Mouse (Mus musculus): Measurements from ENCODE around the gene Olfr1325.
"Not testable (repeated sequence)": the region's sequence is repeated elsewhere in the genome, so short reads cannot be mapped to it uniquely, and the experiment has no call there.

Olfr1325 gene

DNA sequence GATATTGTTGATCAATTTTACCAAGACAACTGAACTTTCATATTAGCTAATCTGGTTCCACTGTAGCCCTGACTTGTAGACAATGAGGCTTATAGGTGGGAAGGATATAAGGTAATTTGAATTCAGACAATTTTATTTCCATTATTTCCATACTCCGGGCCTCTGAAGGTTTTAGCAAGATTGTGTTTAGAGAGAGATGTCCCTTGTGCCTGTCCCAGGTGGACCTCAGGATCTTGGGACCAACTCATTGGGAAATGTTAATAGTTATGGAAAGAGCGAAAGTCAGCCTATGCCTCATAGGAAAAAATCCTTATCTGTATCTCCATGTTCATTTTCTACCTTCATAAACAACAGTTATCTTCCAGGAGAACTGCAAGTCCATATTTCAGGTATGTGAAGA, at the start of gene Olfr1325:
TSS of gene Olfr1325 (plus strand) at position 301 of the 400 bp plus-strand sequence.
- no peak for DNase-seq (ENCODE audit: inconsistent ontology term)

DNA sequence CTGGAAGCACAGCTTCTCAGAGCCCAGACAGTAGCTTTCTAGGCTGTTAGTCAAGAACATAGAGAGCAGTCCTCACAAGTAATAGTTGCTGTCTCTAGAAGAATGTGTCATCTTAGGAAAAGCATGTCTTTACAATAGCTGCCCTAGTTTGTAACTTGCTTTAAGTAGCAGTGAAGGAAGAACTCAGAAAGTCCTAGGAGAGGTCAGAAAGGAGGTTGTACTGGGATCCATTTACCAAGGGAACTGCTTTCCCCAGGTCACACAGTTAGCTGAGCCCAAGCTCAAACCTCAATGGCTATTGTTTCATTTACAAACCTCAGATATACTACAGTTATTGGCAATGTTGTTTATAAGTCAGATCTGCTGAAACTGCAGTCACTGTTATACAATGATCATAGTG, 17.7 kb upstream of the Olfr1325 start, which contains the start of gene Olfr1326-ps1:
TSS of gene Olfr1326-ps1 (minus strand) at position 101 of the 400 bp plus-strand sequence.
- no peak for DNase-seq (ENCODE audit: inconsistent ontology term)

GRCm38 (mm10) chrX:74645466-74646323, 53.2 kb downstream of the Olfr1325 start, which contains the start of gene Gm5640:
Gm5640 (minus strand) TSS chrX:74645635.
- peak; percentile 0 for DNase-seq (ENCODE audit: inconsistent ontology term)

DNA sequence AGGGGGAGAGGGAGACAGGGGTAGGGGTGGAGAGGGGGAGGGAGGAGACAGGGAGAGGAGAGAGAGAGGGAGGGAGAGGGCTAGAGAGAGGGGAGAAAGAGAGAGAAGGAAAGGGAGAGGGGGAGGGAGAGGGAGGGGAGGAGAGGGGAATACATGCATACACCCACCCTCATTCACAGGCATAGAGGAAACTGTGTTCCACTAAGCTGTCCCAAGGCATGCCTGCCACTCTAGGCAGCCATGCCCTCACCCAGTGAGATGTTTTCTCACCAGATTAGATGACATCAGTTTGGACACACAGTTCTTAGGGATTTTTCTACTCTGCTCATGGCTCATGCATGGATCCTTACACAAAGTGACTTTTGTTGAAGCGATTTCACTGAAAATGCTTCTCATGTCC, 53.9 kb downstream of the Olfr1325 start:
- not testable (repeated sequence) for DNase-seq (ENCODE audit: inconsistent ontology term)
